Mouse (Mus musculus): ENCODE data around the gene Gm13283. TPM values are rescaled to one million over a fixed set of nuclear protein-coding genes. Genes with fewer than 3 reads are reported as not detected.
"Not testable (repeated sequence)": the region's sequence is repeated elsewhere in the genome, so short reads cannot be mapped to it uniquely, and the experiment has no call there.

Gm13283 gene
- polyA plus RNA-seq (2015; fragmentation: Nextera tagmentation; extraction: Ambion mirVana): 0.20 TPM in 1 of 2 replicates, not detected in the other

- not testable (repeated sequence) for H3K9ac ChIP-seq (ENCODE audit: low read depth, low read length); H3K27me3 ChIP-seq (replicated peaks; ENCODE audit: control insufficient read depth, insufficient read depth, low read length); H3K9me3 ChIP-seq (ENCODE audit: control insufficient read depth); H3K36me3 ChIP-seq (ENCODE audit: control insufficient read depth, insufficient read depth); ATAC-seq; H3K4me1 ChIP-seq (replicated peaks; ENCODE audit: control insufficient read depth, insufficient read depth, low read length)
- Histone ChIP-seq H3K4me3 (ENCODE audit: low read depth, low read length) (peak within 1 kb of the TSS; percentile 24), H3K27ac (ENCODE audit: low read depth, low read length) (peak within 1 kb of the TSS; percentile 54; the same call in 1 of the 2 replicates), H3K4me2 (replicated peaks; ENCODE audit: low read depth) (peak within 1 kb of the TSS; percentile 52)
- 36% methylated on average over 6 of the region's 14 CpGs for WGBS
Measured at GRCm38 (mm10) chr4:88759610-88760268, at the start of gene Gm13283. Gene Gm13283 (plus strand): TSS chr4:88760119.

- H3K9me3 ChIP-seq (ENCODE audit: control insufficient read depth): no peaks in the 10 kb centered on the region
- no peak for ATAC-seq
- TF ChIP-seq CTCF (IDR thresholded peaks at IDR 0.05; ENCODE audit: low read depth): no peak
Measured at GRCm38 (mm10) chr4:88714281-88714680, 45.6 kb upstream of the Gm13283 start.

GRCm38 (mm10) chr4:88715059-88715458, 44.9 kb upstream of the Gm13283 start:
- H3K27me3 ChIP-seq (replicated peaks; ENCODE audit: control insufficient read depth, insufficient read depth, low read length): no peaks in the 10 kb centered on the region
- ATAC-seq: no peak
- no peaks in the 10 kb centered on the region for H3K4me1 ChIP-seq (replicated peaks; ENCODE audit: control insufficient read depth, insufficient read depth, low read length)
- H3K27ac ChIP-seq (ENCODE audit: low read depth, low read length): no peak overlapping the region
- TF ChIP-seq CTCF (IDR thresholded peaks at IDR 0.05; ENCODE audit: low read depth): no peak
- H3K9ac ChIP-seq (ENCODE audit: low read depth, low read length): no peak overlapping the region
- H3K9me3 ChIP-seq (ENCODE audit: control insufficient read depth): no peaks in the 10 kb centered on the region
- peaks cover 12% of the 10 kb centered on the region; the same call in 1 of the 2 replicates for H3K36me3 ChIP-seq (ENCODE audit: control insufficient read depth, insufficient read depth)
- no peak overlapping the region for H3K4me3 ChIP-seq (ENCODE audit: low read depth, low read length)
- no peak overlapping the region for H3K4me2 ChIP-seq (replicated peaks; ENCODE audit: low read depth)

More at GRCm38 (mm10) chr4:88714281-88714680, 45.6 kb upstream of the Gm13283 start:
- Histone ChIP-seq H3K27ac (ENCODE audit: low read depth, low read length) (no peak overlapping the region), H3K9ac (ENCODE audit: low read depth, low read length) (no peak overlapping the region), H3K4me1 (replicated peaks; ENCODE audit: control insufficient read depth, insufficient read depth, low read length) (no peaks in the 10 kb centered on the region), H3K27me3 (replicated peaks; ENCODE audit: control insufficient read depth, insufficient read depth, low read length) (no peaks in the 10 kb centered on the region), H3K4me3 (ENCODE audit: low read depth, low read length) (no peak overlapping the region), H3K4me2 (replicated peaks; ENCODE audit: low read depth) (no peak overlapping the region), H3K36me3 (ENCODE audit: control insufficient read depth, insufficient read depth) (peaks cover 12% of the 10 kb centered on the region; the same call in 1 of the 2 replicates)
- 63% methylated on average over 1 of the region's 1 CpGs for WGBS

- peak overlapping the region; percentile 74 for H3K4me2 ChIP-seq (replicated peaks; ENCODE audit: low read depth)
- no peak overlapping the region for H3K9ac ChIP-seq (ENCODE audit: low read depth, low read length)
- H3K27ac ChIP-seq (ENCODE audit: low read depth, low read length): no peak overlapping the region
- ATAC-seq: no peak
- H3K4me1 ChIP-seq (replicated peaks; ENCODE audit: control insufficient read depth, insufficient read depth, low read length): 0 out of 2 replicates have a peak, but pooled peaks cover 4% of the 10 kb centered on the region
- no peak for TF ChIP-seq CTCF (IDR thresholded peaks at IDR 0.05; ENCODE audit: low read depth)
- 18% methylated on average over 1 of the region's 1 CpGs for WGBS
- H3K9me3 ChIP-seq (ENCODE audit: control insufficient read depth): no peaks in the 10 kb centered on the region
- H3K27me3 ChIP-seq (replicated peaks; ENCODE audit: control insufficient read depth, insufficient read depth, low read length): no peaks in the 10 kb centered on the region
- peaks cover 10% of the 10 kb centered on the region; the same call in 1 of the 2 replicates for H3K36me3 ChIP-seq (ENCODE audit: control insufficient read depth, insufficient read depth)
- H3K4me3 ChIP-seq (ENCODE audit: low read depth, low read length): peak overlapping the region; percentile 19
Measured at GRCm38 (mm10) chr4:88718715-88719114, 41.2 kb upstream of the Gm13283 start.

- peak within 1 kb of the TSS; percentile 85 for H3K4me3 ChIP-seq (ENCODE audit: low read depth, low read length)
- H3K4me2 ChIP-seq (replicated peaks; ENCODE audit: low read depth): peak within 1 kb of the TSS; percentile 74
- H3K4me1 ChIP-seq (replicated peaks; ENCODE audit: control insufficient read depth, insufficient read depth, low read length): 0 out of 2 replicates have a peak, but pooled peaks cover 4% of the 10 kb centered on the region
- H3K9me3 ChIP-seq (ENCODE audit: control insufficient read depth): no peaks in the 10 kb centered on the region
- H3K27ac ChIP-seq (ENCODE audit: low read depth, low read length): peak within 1 kb of the TSS; percentile 100
- WGBS: under 1% methylated on average over 82 of the region's 82 CpGs
- 0 out of 2 replicates have a peak, but pooled peaks cover 4% of the 10 kb centered on the region for H3K36me3 ChIP-seq (ENCODE audit: control insufficient read depth, insufficient read depth)
- H3K27me3 ChIP-seq (replicated peaks; ENCODE audit: control insufficient read depth, insufficient read depth, low read length): no peaks in the 10 kb centered on the region
- H3K9ac ChIP-seq (ENCODE audit: low read depth, low read length): peak within 1 kb of the TSS; percentile 97
- TF ChIP-seq CTCF (IDR thresholded peaks at IDR 0.05; ENCODE audit: low read depth): no peak
- peak; percentile 96 for ATAC-seq
Measured at GRCm38 (mm10) chr4:88721791-88722721, 37.9 kb upstream of the Gm13283 start, which contains the start of the genes Gm26566 and Klhl9. Gene Gm26566 (plus strand): TSS chr4:88721805. Gene Klhl9 (minus strand): TSS chr4:88722465.

All from intestine, postnatal 0 days (tissue).